In the genomic region with DNA sequence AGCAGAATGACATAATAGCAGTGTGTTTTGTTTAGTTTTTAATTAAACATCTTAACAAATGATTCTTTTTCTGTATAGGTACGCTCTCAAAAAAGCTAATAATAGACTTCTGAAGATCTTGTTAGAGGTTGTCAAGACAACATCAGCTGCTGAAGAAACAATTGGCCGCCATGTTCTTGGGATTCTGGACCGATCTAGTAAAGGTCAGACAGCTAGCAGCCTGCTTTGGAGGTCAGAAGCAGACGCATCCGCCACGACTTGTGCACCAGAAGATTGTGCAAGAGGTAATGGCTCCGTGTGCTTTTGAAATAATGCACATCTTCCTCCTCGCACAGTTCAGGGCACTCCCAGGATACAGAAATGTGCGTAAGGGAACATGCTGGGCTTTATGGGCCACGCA, we compare ENCODE assay signal across 25 mouse cellular contexts.
A peak's percentile ranks its signal among the peaks of the same experiment; 100 is the strongest.
DNase-seq lines count a peak whose midpoint lies in the region; TF ChIP-seq lines count a peak whose summit lies in the region.
"Had no signal": no experiment of that assay in that cellular context is flagged by ENCODE, and none has a peak within 500 bp of the region (broad histone marks: within the 10 kb centered on the region; RNA-seq: fewer than 3 reads in every experiment).

No protein-coding gene starts in this region.

- no peaks in the 10 kb centered on the region for H3K27me3 ChIP-seq in E14TG2a.4 (ENCODE audit: insufficient read depth, low read length)
- H3K27me3 ChIP-seq: CH12.LX; embryonic facial prominence, embryonic 12.5 days; embryonic facial prominence, embryonic 15.5 days; hindbrain, embryonic 13.5 days; intestine, embryonic 15.5 days; Patski had no signal

- H3K4me1 ChIP-seq in E14TG2a.4 (replicated peaks; ENCODE audit: low read depth, low read length) (peaks cover 16% of the 10 kb centered on the region), ES-E14 (ENCODE audit: control insufficient read depth in 2 of 2, insufficient read depth in 2 of 2, low read length in 2 of 2, poor library complexity in 1 of 2) (no peaks in the 10 kb centered on the region)
- H3K4me1 ChIP-seq in brown adipose tissue, adult 24 weeks (ENCODE audit: control insufficient read depth, insufficient read depth, insufficient read length, low read length): 0 out of 2 replicates have a peak, but pooled peaks cover 2% of the 10 kb centered on the region
- H3K4me1 ChIP-seq: embryonic facial prominence, embryonic 12.5 days; embryonic facial prominence, embryonic 15.5 days; hindbrain, embryonic 10.5 days; hindbrain, embryonic 13.5 days; intestine, embryonic 15.5 days had no signal

- no peak overlapping the region for H3K9ac ChIP-seq in ES-E14 (ENCODE audit: insufficient read depth, low read depth, low read length, poor library complexity, severe bottlenecking)
- H3K9ac ChIP-seq: embryonic facial prominence, embryonic 12.5 days; embryonic facial prominence, embryonic 15.5 days; forebrain, postnatal 0 days; hindbrain, embryonic 13.5 days; intestine, embryonic 15.5 days had no signal

- H3K36me3 ChIP-seq in E14TG2a.4 (ENCODE audit: insufficient read depth, low read length) (peaks cover 27% of the 10 kb centered on the region), ES-E14 (ENCODE audit: control insufficient read depth, insufficient read depth, low read length, poor library complexity, severe bottlenecking) (peaks cover 8% of the 10 kb centered on the region)

- H3K4me3 ChIP-seq in E14TG2a.4 (replicated peaks; ENCODE audit: low read length) (peak overlapping the region; percentile 41; the same call in 1 of the 2 replicates), ES-E14 (ENCODE audit: insufficient read depth in 1 of 2, low read depth in 1 of 2, low read length in 2 of 2, poor library complexity in 1 of 2, severe bottlenecking in 1 of 2) (0 out of 4 replicates have a peak overlapping the region, but pooled peaks of 1 of the 2 experiments have one; percentile 24)
- no peak overlapping the region for H3K4me3 ChIP-seq in brown adipose tissue, adult 24 weeks (ENCODE audit: insufficient read depth, low read depth, low read length)
- H3K4me3 ChIP-seq: embryonic facial prominence, embryonic 12.5 days; embryonic facial prominence, embryonic 15.5 days; heart, adult 2 months; hindbrain, embryonic 10.5 days; hindbrain, embryonic 13.5 days; intestine, embryonic 15.5 days had no signal

- TF ChIP-seq CTCF in E14TG2a.4 (conservative IDR thresholded peaks at IDR 0.05; ENCODE audit: low read length): no peak

- peak; percentile 21 for DNase-seq in ES-E14 (ENCODE audit: low read depth, low spot score)
- DNase-seq in cerebellum, adult 8-10 months: no peak
- DNase-seq in thymus, postnatal 4 days: no peak
- no peak for DNase-seq in heart, adult 9 months (ENCODE audit: low spot score in 2 of 2)
- DNase-seq: adrenal gland, adult 8-10 months; adrenal gland, postnatal 25 days; B cell, adult 2 months; cerebellum, adult 18-20 months; cerebellum, adult 9-11 months; cerebellum, postnatal 25 days; forebrain, postnatal 0 days; gastrocnemius, postnatal 10 days; gastrocnemius, postnatal 36 days; heart, adult 2 months; kidney, adult 11 months had no signal

- no peaks in the 10 kb centered on the region for H3K9me3 ChIP-seq in E14TG2a.4 (ENCODE audit: low read length)
- no peaks in the 10 kb centered on the region for H3K9me3 ChIP-seq in ES-E14 (ENCODE audit: control insufficient read depth, insufficient read depth, low read depth, low read length)
- H3K9me3 ChIP-seq: embryonic facial prominence, embryonic 12.5 days; embryonic facial prominence, embryonic 15.5 days; G1E; hindbrain, embryonic 10.5 days; hindbrain, embryonic 13.5 days; intestine, embryonic 15.5 days had no signal

- H3K27ac ChIP-seq in ES-E14 (ENCODE audit: insufficient read depth, low read depth, low read length, poor library complexity, severe bottlenecking): no peak overlapping the region
- H3K27ac ChIP-seq in brown adipose tissue, adult 24 weeks (replicated peaks; ENCODE audit: low read depth, low read length): peak overlapping the region; percentile 48; the same call in 1 of the 2 replicates
- H3K27ac ChIP-seq: embryonic facial prominence, embryonic 12.5 days; embryonic facial prominence, embryonic 15.5 days; heart, adult 2 months; hindbrain, embryonic 10.5 days; hindbrain, embryonic 13.5 days; intestine, embryonic 15.5 days had no signal

- in situ Hi-C loops in ES-E14 (cut with MboI; ENCODE audit: low sequenced_read_pairs in 2 of 2, unreplicated experiment in 2 of 2): no loop called here

TF ChIP-seq in ES-E14, 5 proteins besides CTCF, POLR2A, EP300 and RAD21:
- TF ChIP-seq ZC3H11A (IDR thresholded peaks at IDR 0.05; ENCODE audit: borderline replicate concordance, low read depth, low read length) (no peak), HCFC1 (IDR thresholded peaks at IDR 0.05; ENCODE audit: borderline replicate concordance, insufficient read depth, low read length) (no peak), CHD2 (IDR thresholded peaks at IDR 0.05; ENCODE audit: low read depth, low read length) (no peak), ZNF384 (IDR thresholded peaks at IDR 0.05; ENCODE audit: low read depth, low read length) (no peak), MAFK (IDR thresholded peaks at IDR 0.05; ENCODE audit: insufficient read depth, low read depth, low read length) (no peak)
TF ChIP-seq in ES-E14: peak in this region for 0.
